Mouse (Mus musculus): Measurements from ENCODE around the gene Irak3.

Irak3 gene

GRCm38 (mm10) chr10:120204591-120205210, 2.8 kb upstream of the Irak3 start:
- no peak for DNase-seq (ENCODE audit: low read depth, low spot score)

- DNase-seq (ENCODE audit: low read depth, low spot score): no peak
These were observed 729 bp upstream of the Irak3 start for GRCm38 (mm10) chr10:120202467-120203250.

GRCm38 (mm10) chr10:120201131-120201921, 604 bp downstream of the Irak3 start, which contains the start of gene Tmbim4:
Gene Tmbim4, plus strand, starts transcription at chr10:120201590.
- DNase-seq (ENCODE audit: low read depth, low spot score): no peak

- DNase-seq (ENCODE audit: low read depth, low spot score): no peak
These were observed 4.7 kb downstream of the Irak3 start for GRCm38 (mm10) chr10:120197061-120197835.

- DNase-seq (ENCODE audit: low read depth, low spot score): no peak
These were observed 8.7 kb downstream of the Irak3 start for GRCm38 (mm10) chr10:120193255-120193654.

- no peak for DNase-seq (ENCODE audit: low read depth, low spot score)
These were observed 9.7 kb downstream of the Irak3 start for GRCm38 (mm10) chr10:120192278-120192677.

GRCm38 (mm10) chr10:120191165-120191564, 10.8 kb downstream of the Irak3 start:
- DNase-seq (ENCODE audit: low read depth, low spot score): peak; percentile 25

GRCm38 (mm10) chr10:120189782-120190181, 12.1 kb downstream of the Irak3 start:
- no peak for DNase-seq (ENCODE audit: low read depth, low spot score)

- peak; percentile 20 for DNase-seq (ENCODE audit: low read depth, low spot score)
These were observed 12.7 kb downstream of the Irak3 start for GRCm38 (mm10) chr10:120189276-120189675.

GRCm38 (mm10) chr10:120188513-120188912, 13.4 kb downstream of the Irak3 start:
- DNase-seq (ENCODE audit: low read depth, low spot score): no peak

- DNase-seq (ENCODE audit: low read depth, low spot score): peak; percentile 22
These were observed 18.6 kb downstream of the Irak3 start for GRCm38 (mm10) chr10:120183342-120183741.

- DNase-seq (ENCODE audit: low read depth, low spot score): no peak
These were observed 19.0 kb downstream of the Irak3 start for GRCm38 (mm10) chr10:120182887-120183286.

GRCm38 (mm10) chr10:120174192-120174705, 27.7 kb downstream of the Irak3 start:
- DNase-seq (ENCODE audit: low read depth, low spot score): no peak

- DNase-seq (ENCODE audit: low read depth, low spot score): no peak
These were observed 30.6 kb downstream of the Irak3 start for GRCm38 (mm10) chr10:120171340-120171739.

- DNase-seq (ENCODE audit: low read depth, low spot score): no peak
These were observed 31.7 kb downstream of the Irak3 start for GRCm38 (mm10) chr10:120170277-120170676.

- DNase-seq (ENCODE audit: low read depth, low spot score): no peak
These were observed 32.1 kb downstream of the Irak3 start for GRCm38 (mm10) chr10:120169841-120170240.

- no peak for DNase-seq (ENCODE audit: low read depth, low spot score)
These were observed 32.9 kb downstream of the Irak3 start for GRCm38 (mm10) chr10:120169064-120169463.

- no peak for DNase-seq (ENCODE audit: low read depth, low spot score)
These were observed 33.9 kb downstream of the Irak3 start for GRCm38 (mm10) chr10:120168070-120168469.

- no peak for DNase-seq (ENCODE audit: low read depth, low spot score)
These were observed 36.0 kb downstream of the Irak3 start for GRCm38 (mm10) chr10:120165793-120166503.

- DNase-seq (ENCODE audit: low read depth, low spot score): no peak
These were observed 36.8 kb downstream of the Irak3 start for GRCm38 (mm10) chr10:120164931-120165792.

Measured in A20 (cell line).